Mouse (Mus musculus): ENCODE results near the gene Ms4a18. TPM values are rescaled to one million over a fixed set of nuclear protein-coding genes. Genes with fewer than 3 reads are reported as not detected.

Gene Ms4a18
- total and polyA plus RNA-seq, 3 experiments, result not detected

- H3K36me3 ChIP-seq (replicated peaks), result peaks cover 3% of the 10 kb centered on the region
- DNase-seq (ENCODE audit: low spot score) (no peak), ATAC-seq (ENCODE audit: extremely low read depth, insufficient number of reproducible peaks, low FRiP score, poor library complexity, severe bottlenecking) (no peak)
- H3K4me1 ChIP-seq (ENCODE audit: insufficient read depth, low read depth, low read length), result peaks cover 9% of the 10 kb centered on the region
- no peak overlapping the region for H3K4me3 ChIP-seq (ENCODE audit: low read depth, low read length)
- TF ChIP-seq POLR2AphosphoS5 (IDR thresholded peaks at IDR 0.05; ENCODE audit: insufficient replicate concordance, low read depth, low read length) (no peak), TAL1 (conservative IDR thresholded peaks at IDR 0.05; ENCODE audit: low read depth, low read length) (no peak), CTCF (IDR thresholded peaks at IDR 0.05; ENCODE audit: low read depth, low read length) (no peak), GATA1 (IDR thresholded peaks at IDR 0.05; ENCODE audit: borderline replicate concordance, low read length) (no peak), GATA2 (IDR thresholded peaks at IDR 0.05; ENCODE audit: borderline replicate concordance, low read depth, low read length) (no peak)
- peaks cover 32% of the 10 kb centered on the region for H3K27me3 ChIP-seq (ENCODE audit: insufficient read depth, low read length)
- H3K9me3 ChIP-seq (replicated peaks), result no peaks in the 10 kb centered on the region
These were observed 65.6 kb downstream of the Ms4a18 start for GRCm38 (mm10) chr19:10952021-10952939.

- DNase-seq (ENCODE audit: low spot score) (no peak), ATAC-seq (ENCODE audit: extremely low read depth, insufficient number of reproducible peaks, low FRiP score, poor library complexity, severe bottlenecking) (no peak)
- TF ChIP-seq POLR2AphosphoS5 (IDR thresholded peaks at IDR 0.05; ENCODE audit: insufficient replicate concordance, low read depth, low read length) (no peak), GATA2 (IDR thresholded peaks at IDR 0.05; ENCODE audit: borderline replicate concordance, low read depth, low read length) (no peak), TAL1 (conservative IDR thresholded peaks at IDR 0.05; ENCODE audit: low read depth, low read length) (no peak), CTCF (IDR thresholded peaks at IDR 0.05; ENCODE audit: low read depth, low read length) (no peak), GATA1 (IDR thresholded peaks at IDR 0.05; ENCODE audit: borderline replicate concordance, low read length) (no peak)
- Histone ChIP-seq H3K4me3 (ENCODE audit: low read depth, low read length) (no peak overlapping the region; the same call in 1 of the 2 replicates), H3K36me3 (replicated peaks) (peaks cover 31% of the 10 kb centered on the region), H3K9me3 (replicated peaks) (no peaks in the 10 kb centered on the region), H3K4me1 (ENCODE audit: insufficient read depth, low read depth, low read length) (peaks cover 28% of the 10 kb centered on the region), H3K27me3 (ENCODE audit: insufficient read depth, low read length) (peaks cover 23% of the 10 kb centered on the region)
These were observed 68.3 kb downstream of the Ms4a18 start for GRCm38 (mm10) chr19:10949558-10949957.

GRCm38 (mm10) chr19:10949112-10949511, 68.7 kb downstream of the Ms4a18 start, which contains the start of gene Ccdc86:
Ccdc86 (minus strand) TSS chr19:10949266.
- no peak for TF ChIP-seq POLR2AphosphoS5 (IDR thresholded peaks at IDR 0.05; ENCODE audit: insufficient replicate concordance, low read depth, low read length)
- TF ChIP-seq TAL1 (conservative IDR thresholded peaks at IDR 0.05; ENCODE audit: low read depth, low read length), result no peak
- TF ChIP-seq GATA2 (IDR thresholded peaks at IDR 0.05; ENCODE audit: borderline replicate concordance, low read depth, low read length), result no peak
- no peak for TF ChIP-seq GATA1 (IDR thresholded peaks at IDR 0.05; ENCODE audit: borderline replicate concordance, low read length)
- no peak for TF ChIP-seq CTCF (IDR thresholded peaks at IDR 0.05; ENCODE audit: low read depth, low read length)
- Histone ChIP-seq H3K36me3 (replicated peaks) (peaks cover 35% of the 10 kb centered on the region), H3K9me3 (replicated peaks) (no peaks in the 10 kb centered on the region), H3K4me3 (ENCODE audit: low read depth, low read length) (peak within 1 kb of the TSS; percentile 89), H3K27me3 (ENCODE audit: insufficient read depth, low read length) (peaks cover 21% of the 10 kb centered on the region), H3K4me1 (ENCODE audit: insufficient read depth, low read depth, low read length) (peaks cover 28% of the 10 kb centered on the region)
- ATAC-seq (ENCODE audit: extremely low read depth, insufficient number of reproducible peaks, low FRiP score, poor library complexity, severe bottlenecking) (peak; percentile 89), DNase-seq (ENCODE audit: low spot score) (peak; percentile 94)

- peak overlapping the region; percentile 89 for H3K4me3 ChIP-seq (ENCODE audit: low read depth, low read length)
- H3K36me3 ChIP-seq (replicated peaks), result peaks cover 42% of the 10 kb centered on the region
- H3K4me1 ChIP-seq (ENCODE audit: insufficient read depth, low read depth, low read length), result peaks cover 28% of the 10 kb centered on the region
- H3K27me3 ChIP-seq (ENCODE audit: insufficient read depth, low read length), result peaks cover 15% of the 10 kb centered on the region
- TF ChIP-seq POLR2AphosphoS5 (IDR thresholded peaks at IDR 0.05; ENCODE audit: insufficient replicate concordance, low read depth, low read length) (no peak), CTCF (IDR thresholded peaks at IDR 0.05; ENCODE audit: low read depth, low read length) (no peak), TAL1 (conservative IDR thresholded peaks at IDR 0.05; ENCODE audit: low read depth, low read length) (no peak), GATA2 (IDR thresholded peaks at IDR 0.05; ENCODE audit: borderline replicate concordance, low read depth, low read length) (no peak), GATA1 (IDR thresholded peaks at IDR 0.05; ENCODE audit: borderline replicate concordance, low read length) (no peak)
- H3K9me3 ChIP-seq (replicated peaks), result no peaks in the 10 kb centered on the region
- DNase-seq (ENCODE audit: low spot score), result no peak
- no peak for ATAC-seq (ENCODE audit: extremely low read depth, insufficient number of reproducible peaks, low FRiP score, poor library complexity, severe bottlenecking)
These were observed 69.4 kb downstream of the Ms4a18 start for GRCm38 (mm10) chr19:10948416-10948815.

- TF ChIP-seq GATA1 (IDR thresholded peaks at IDR 0.05; ENCODE audit: borderline replicate concordance, low read length), result no peak
- no peak for TF ChIP-seq GATA2 (IDR thresholded peaks at IDR 0.05; ENCODE audit: borderline replicate concordance, low read depth, low read length)
- TF ChIP-seq POLR2AphosphoS5 (IDR thresholded peaks at IDR 0.05; ENCODE audit: insufficient replicate concordance, low read depth, low read length), result no peak
- TF ChIP-seq CTCF (IDR thresholded peaks at IDR 0.05; ENCODE audit: low read depth, low read length), result no peak
- DNase-seq (ENCODE audit: low spot score) (no peak), ATAC-seq (ENCODE audit: extremely low read depth, insufficient number of reproducible peaks, low FRiP score, poor library complexity, severe bottlenecking) (no peak)
- H3K4me1 ChIP-seq (ENCODE audit: insufficient read depth, low read depth, low read length), result peaks cover 28% of the 10 kb centered on the region
- H3K4me3 ChIP-seq (ENCODE audit: low read depth, low read length), result peak overlapping the region; percentile 89
- no peaks in the 10 kb centered on the region for H3K9me3 ChIP-seq (replicated peaks)
- peaks cover 4% of the 10 kb centered on the region; the same call in 1 of the 2 replicates for H3K27me3 ChIP-seq (ENCODE audit: insufficient read depth, low read length)
- H3K36me3 ChIP-seq (replicated peaks), result peaks cover 54% of the 10 kb centered on the region
These were observed 70.6 kb downstream of the Ms4a18 start for GRCm38 (mm10) chr19:10947219-10947618.

Other genes with a start within 250 kb of the Ms4a18 start
- gene Cd6, start 188.0 kb downstream of the Ms4a18 start, total RNA-seq (2014; fragmentation: Nextera tagmentation), result not detected in 2 replicates
- 0.11 and 0.41 TPM in 2 replicates for gene Cd6, start 188.0 kb downstream of the Ms4a18 start, total RNA-seq (2017)
- not detected in 2 replicates for gene Cd6, start 188.0 kb downstream of the Ms4a18 start, polyA plus RNA-seq (2012)
- not detected in 2 replicates for gene Slc15a3, start 178.3 kb downstream of the Ms4a18 start, total RNA-seq (2014; fragmentation: Nextera tagmentation)
- under 0.01 and 0.05 TPM in 2 replicates for gene Slc15a3, start 178.3 kb downstream of the Ms4a18 start, total RNA-seq (2017)
- gene Slc15a3, start 178.3 kb downstream of the Ms4a18 start, polyA plus RNA-seq (2012), result 0.01 and 0.02 TPM in 2 replicates
- gene Tmem132a, start 148.1 kb downstream of the Ms4a18 start, total RNA-seq (2014; fragmentation: Nextera tagmentation), result 2.3 TPM in 1 of 2 replicates, not detected in the other
- 0.06 and 0.27 TPM in 2 replicates for gene Tmem132a, start 148.1 kb downstream of the Ms4a18 start, total RNA-seq (2017)
- 0.01 TPM in 1 of 2 replicates, not detected in the other for gene Tmem132a, start 148.1 kb downstream of the Ms4a18 start, polyA plus RNA-seq (2012)
- 2.3 and 6.8 TPM in 2 replicates for gene Tmem109, start 136.0 kb downstream of the Ms4a18 start, total RNA-seq (2014; fragmentation: Nextera tagmentation)
- gene Tmem109, start 136.0 kb downstream of the Ms4a18 start, total RNA-seq (2017), result 11.6 and 12.2 TPM in 2 replicates
- 7.7 and 8.5 TPM in 2 replicates for gene Tmem109, start 136.0 kb downstream of the Ms4a18 start, polyA plus RNA-seq (2012)
- gene Prpf19, start 122.8 kb downstream of the Ms4a18 start, total RNA-seq (2014; fragmentation: Nextera tagmentation), result 79.4 and 88.8 TPM in 2 replicates
- gene Prpf19, start 122.8 kb downstream of the Ms4a18 start, total RNA-seq (2017), result 192 and 250 TPM in 2 replicates
- gene Prpf19, start 122.8 kb downstream of the Ms4a18 start, polyA plus RNA-seq (2012), result 81.9 and 89.0 TPM in 2 replicates
- gene Zp1, start 97.4 kb downstream of the Ms4a18 start, total RNA-seq (2014; fragmentation: Nextera tagmentation), result not detected in 2 replicates
- not detected in 2 replicates for gene Zp1, start 97.4 kb downstream of the Ms4a18 start, total RNA-seq (2017)
- 0.03 TPM in 1 of 2 replicates, not detected in the other for gene Zp1, start 97.4 kb downstream of the Ms4a18 start, polyA plus RNA-seq (2012)
- not detected in 2 replicates for gene Ptgdr2, start 80.9 kb downstream of the Ms4a18 start, total RNA-seq (2014; fragmentation: Nextera tagmentation)
- 0.12 TPM in 1 of 2 replicates, not detected in the other for gene Ptgdr2, start 80.9 kb downstream of the Ms4a18 start, total RNA-seq (2017)
- not detected in 2 replicates for gene Ptgdr2, start 80.9 kb downstream of the Ms4a18 start, polyA plus RNA-seq (2012)
- gene Ccdc86, start 68.8 kb downstream of the Ms4a18 start, total RNA-seq (2014; fragmentation: Nextera tagmentation), result 18.8 and 21.2 TPM in 2 replicates
- gene Ccdc86, start 68.8 kb downstream of the Ms4a18 start, total RNA-seq (2017), result 10.0 and 10.1 TPM in 2 replicates
- 45.7 and 51.6 TPM in 2 replicates for gene Ccdc86, start 68.8 kb downstream of the Ms4a18 start, polyA plus RNA-seq (2012)
- not detected in 2 replicates for gene Ms4a10, start 43.4 kb downstream of the Ms4a18 start, total RNA-seq (2014; fragmentation: Nextera tagmentation)
- not detected in 2 replicates for gene Ms4a10, start 43.4 kb downstream of the Ms4a18 start, total RNA-seq (2017)
- gene Ms4a10, start 43.4 kb downstream of the Ms4a18 start, polyA plus RNA-seq (2012), result 0.05 TPM in 1 of 2 replicates, not detected in the other
- gene Ms4a15, start 24.8 kb downstream of the Ms4a18 start, total RNA-seq (2014; fragmentation: Nextera tagmentation), result not detected in 2 replicates
- gene Ms4a15, start 24.8 kb downstream of the Ms4a18 start, total RNA-seq (2017), result 0.29 TPM in 1 of 2 replicates, not detected in the other
- 0.29 TPM in 1 of 2 replicates, not detected in the other for gene Ms4a15, start 24.8 kb downstream of the Ms4a18 start, polyA plus RNA-seq (2012)
- gene Ms4a8a, start 63.1 kb upstream of the Ms4a18 start, total RNA-seq (2014; fragmentation: Nextera tagmentation), result not detected in 2 replicates
- not detected in 2 replicates for gene Ms4a8a, start 63.1 kb upstream of the Ms4a18 start, total RNA-seq (2017)
- not detected in 2 replicates for gene Ms4a8a, start 63.1 kb upstream of the Ms4a18 start, polyA plus RNA-seq (2012)
- gene 1700017D01Rik, start 112.8 kb upstream of the Ms4a18 start, total RNA-seq (2014; fragmentation: Nextera tagmentation), result not detected in 2 replicates
- 0.06 and 0.16 TPM in 2 replicates for gene 1700017D01Rik, start 112.8 kb upstream of the Ms4a18 start, total RNA-seq (2017)
- not detected in 2 replicates for gene 1700017D01Rik, start 112.8 kb upstream of the Ms4a18 start, polyA plus RNA-seq (2012)
- gene 1700025F22Rik, start 147.3 kb upstream of the Ms4a18 start, total RNA-seq (2014; fragmentation: Nextera tagmentation), result not detected in 2 replicates
- gene 1700025F22Rik, start 147.3 kb upstream of the Ms4a18 start, total RNA-seq (2017), result not detected in 2 replicates
- gene 1700025F22Rik, start 147.3 kb upstream of the Ms4a18 start, polyA plus RNA-seq (2012), result not detected in 2 replicates
- gene Ms4a13, start 178.7 kb upstream of the Ms4a18 start, total RNA-seq (2014; fragmentation: Nextera tagmentation), result not detected in 2 replicates
- gene Ms4a13, start 178.7 kb upstream of the Ms4a18 start, total RNA-seq (2017), result not detected in 2 replicates
- not detected in 2 replicates for gene Ms4a13, start 178.7 kb upstream of the Ms4a18 start, polyA plus RNA-seq (2012)
- gene Ms4a12, start 214.4 kb upstream of the Ms4a18 start, total RNA-seq (2014; fragmentation: Nextera tagmentation), result not detected in 2 replicates
- gene Ms4a12, start 214.4 kb upstream of the Ms4a18 start, total RNA-seq (2017), result 0.16 TPM in 1 of 2 replicates, not detected in the other
- gene Ms4a12, start 214.4 kb upstream of the Ms4a18 start, polyA plus RNA-seq (2012), result not detected in 2 replicates
- gene Ms4a1, start 248.2 kb upstream of the Ms4a18 start, total RNA-seq (2014; fragmentation: Nextera tagmentation), result not detected in 2 replicates
- gene Ms4a1, start 248.2 kb upstream of the Ms4a18 start, total RNA-seq (2017), result 0.06 and 0.22 TPM in 2 replicates
- not detected in 2 replicates for gene Ms4a1, start 248.2 kb upstream of the Ms4a18 start, polyA plus RNA-seq (2012)